Mouse (Mus musculus) cortical plate, adult 2 months (tissue): ENCODE data around the gene Tmem239.

Source experiments
- CTCF ChIP-seq: fragments of 200-500 bp; IDR thresholded peaks from 2 replicates; pipeline ENCODE4 v1.5.1; 2011; ENCODE audit warnings: mild to moderate bottlenecking, control low read depth, low read length; ENCODE audit not compliant: insufficient read depth; ENCODE audit errors: extremely low read depth
- POLR2A ChIP-seq: fragments of 200-500 bp; IDR thresholded peaks from 2 replicates; pipeline ENCODE4 v1.6.1; 2011; ENCODE audit warnings: mild to moderate bottlenecking, low read length, control low read depth; ENCODE audit not compliant: insufficient read depth; ENCODE audit errors: extremely low read depth

- TF ChIP-seq CTCF, result no peak
- no peak for TF ChIP-seq POLR2A
Measured at GRCm38 (mm10) chr2:130398091-130398490, 8.2 kb upstream of the Tmem239 start.
